Mouse (Mus musculus) stomach, embryonic 16.5 days (tissue): ENCODE measurements around the gene Osbpl3. TPM values are rescaled to one million over a fixed set of nuclear protein-coding genes. Genes with fewer than 3 reads are reported as not detected.

ENCODE experiments used
- ATAC-seq: fragments of 200-750 bp; cut with Nextera tagmentation; 2 replicates; pipeline ENCODE4 v1.8.0; 2017; ENCODE audit warnings: moderate number of reproducible peaks, moderate TSS enrichment; ENCODE audit not compliant: insufficient read depth, low FRiP score
- H3K27ac ChIP-seq: fragments of 300-500 bp; sonication (generic); 2 replicates; pipeline ENCODE4 v1.5.1; 2014; ENCODE audit warnings: low read length
- H3K27me3 ChIP-seq: fragments of 300-500 bp; sonication (generic); 2 replicates; pipeline ENCODE4 v1.6.1; 2014; ENCODE audit warnings: low read length, control low read depth, mixed read lengths; ENCODE audit not compliant: control insufficient read depth, insufficient read depth
- H3K36me3 ChIP-seq: fragments of 300-500 bp; sonication (generic); 2 replicates; pipeline ENCODE4 v1.6.1; 2014; ENCODE audit warnings: low read length; ENCODE audit not compliant: control insufficient read depth, insufficient read depth
- H3K4me1 ChIP-seq: fragments of 300-500 bp; sonication (generic); 2 replicates; pipeline ENCODE4 v1.6.1; 2014; ENCODE audit warnings: low read length, control low read depth, mixed read lengths; ENCODE audit not compliant: control insufficient read depth, insufficient read depth
- H3K4me2 ChIP-seq: fragments of 300-500 bp; sonication (generic); 2 replicates; pipeline ENCODE4 v1.6.1; 2014; ENCODE audit warnings: low read depth, low read length, mixed read lengths
- H3K4me3 ChIP-seq: fragments of 300-500 bp; sonication (generic); replicated peaks from 2 replicates; pipeline ENCODE4 v1.5.1; 2014; ENCODE audit warnings: mild to moderate bottlenecking, low read length
- H3K9ac ChIP-seq: fragments of 300-500 bp; sonication (generic); 2 replicates; pipeline ENCODE4 v1.6.1; 2014; ENCODE audit warnings: low read length
- H3K9me3 ChIP-seq: fragments of 300-500 bp; sonication (generic); replicated peaks from 2 replicates; pipeline ENCODE4 v1.6.1; 2016; ENCODE audit warnings: low read length, control low read depth; ENCODE audit not compliant: control insufficient read depth
- WGBS: fragments of 180-500 bp; shearing (Covaris S2); extraction: QIAGEN DNeasy Blood & Tissue Kit; methylation state at CpG from one replicate; pipeline ENCODE4 v1.1.7; 2014; 5-methylcytosine and 5-hydroxymethylcytosine counted together
- polyA plus RNA-seq: library from polyadenylated mRNA; unstranded; fragments of >200 nt; fragmentation: Nextera tagmentation; extraction: Ambion mirVana; gene quantifications from 2 replicates; pipeline ENCODE4 v1.2.1, GENCODE M21; 2015

Gene Osbpl3
- polyA plus RNA-seq, 1 experiment from 2014 or later: 15.5 TPM

- Histone ChIP-seq H3K27ac (no peak overlapping the region), H3K27me3 (no peaks in the 10 kb centered on the region), H3K4me3 (no peak overlapping the region), H3K9me3 (no peaks in the 10 kb centered on the region), H3K9ac (no peak overlapping the region), H3K36me3 (no peaks in the 10 kb centered on the region), H3K4me2 (no peak overlapping the region), H3K4me1 (no peaks in the 10 kb centered on the region)
- ATAC-seq: no peak
- 83% methylated on average over 3 of the region's 3 CpGs for WGBS
Observed at GRCm38 (mm10) chr6:50483426-50483825, 27.4 kb upstream of the Osbpl3 start.

GRCm38 (mm10) chr6:50481460-50481859 lies 25.5 kb upstream of the Osbpl3 start:
- ATAC-seq: no peak

GRCm38 (mm10) chr6:50466451-50466850 lies 10.4 kb upstream of the Osbpl3 start:
- Histone ChIP-seq H3K9me3 (no peaks in the 10 kb centered on the region), H3K27ac (no peak overlapping the region), H3K4me2 (no peak overlapping the region), H3K9ac (no peak overlapping the region), H3K4me1 (no peaks in the 10 kb centered on the region), H3K27me3 (no peaks in the 10 kb centered on the region), H3K4me3 (no peak overlapping the region), H3K36me3 (no peaks in the 10 kb centered on the region)
- no peak for ATAC-seq
- 66% methylated on average over 3 of the region's 3 CpGs for WGBS

More at GRCm38 (mm10) chr6:50481460-50481859, 25.5 kb upstream of the Osbpl3 start:
- Histone ChIP-seq H3K9me3 (no peaks in the 10 kb centered on the region), H3K4me3 (no peak overlapping the region), H3K27me3 (no peaks in the 10 kb centered on the region), H3K9ac (no peak overlapping the region), H3K4me2 (no peak overlapping the region), H3K27ac (no peak overlapping the region), H3K4me1 (no peaks in the 10 kb centered on the region), H3K36me3 (no peaks in the 10 kb centered on the region)
- WGBS: 85% methylated on average over 5 of the region's 5 CpGs

- no peak overlapping the region for H3K27ac ChIP-seq
- no peak overlapping the region for H3K9ac ChIP-seq
- no peaks in the 10 kb centered on the region for H3K27me3 ChIP-seq
- no peak overlapping the region for H3K4me3 ChIP-seq
- H3K4me1 ChIP-seq: no peaks in the 10 kb centered on the region
- no peak for ATAC-seq
- no peaks in the 10 kb centered on the region for H3K36me3 ChIP-seq
- H3K9me3 ChIP-seq: no peaks in the 10 kb centered on the region
- 74% methylated on average over 9 of the region's 9 CpGs for WGBS
- H3K4me2 ChIP-seq: no peak overlapping the region
Observed at GRCm38 (mm10) chr6:50464690-50465485, 8.9 kb upstream of the Osbpl3 start.

DNA sequence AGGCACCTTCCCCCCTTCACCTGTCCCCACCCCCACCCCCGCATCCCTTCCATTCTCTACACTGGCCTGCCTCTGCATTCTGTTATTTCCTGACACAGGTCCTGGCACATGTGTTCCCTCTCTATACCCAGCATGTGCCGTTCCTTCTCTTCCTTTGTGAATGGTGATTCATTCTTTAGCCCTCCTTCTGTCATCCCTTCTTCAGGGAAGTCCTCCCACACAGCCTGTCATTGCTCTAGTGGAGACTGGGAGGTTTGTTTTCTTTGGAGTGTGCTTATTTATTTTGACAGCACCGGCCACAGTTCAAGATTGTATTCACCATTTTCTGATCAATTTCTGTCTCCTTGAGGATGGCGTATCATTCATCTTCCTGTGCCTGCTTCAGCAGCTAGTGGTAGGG lies 6.0 kb upstream of the Osbpl3 start:
- Histone ChIP-seq H3K27ac (no peak overlapping the region), H3K27me3 (no peaks in the 10 kb centered on the region), H3K4me3 (no peak overlapping the region), H3K9ac (no peak overlapping the region), H3K9me3 (no peaks in the 10 kb centered on the region), H3K36me3 (no peaks in the 10 kb centered on the region), H3K4me2 (no peak overlapping the region), H3K4me1 (no peaks in the 10 kb centered on the region)
- 72% methylated on average over 4 of the region's 4 CpGs for WGBS
- ATAC-seq: no peak

DNA sequence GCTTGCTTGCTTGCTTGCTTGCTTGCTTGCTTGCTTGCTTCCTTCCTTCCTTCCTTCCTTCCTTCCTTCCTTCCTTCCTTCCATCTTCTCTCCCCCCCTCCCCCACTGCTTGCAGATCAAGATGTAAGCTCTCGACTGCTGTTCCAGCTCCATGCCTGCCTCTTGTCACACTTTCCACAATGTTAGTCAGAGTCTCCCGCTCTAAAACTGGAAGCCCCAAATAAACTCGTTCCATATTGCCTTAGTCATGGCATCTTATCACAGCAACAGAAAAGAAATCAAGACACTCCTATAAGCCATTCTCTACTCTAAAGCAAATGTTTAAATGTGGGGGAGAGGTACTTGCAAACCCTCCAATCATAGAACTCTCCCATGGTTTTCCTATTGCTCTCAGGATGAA lies 5.6 kb upstream of the Osbpl3 start:
- Histone ChIP-seq H3K9me3 (no peaks in the 10 kb centered on the region), H3K27me3 (no peaks in the 10 kb centered on the region), H3K9ac (no peak overlapping the region), H3K27ac (no peak overlapping the region), H3K4me2 (no peak overlapping the region), H3K4me3 (no peak overlapping the region), H3K4me1 (no peaks in the 10 kb centered on the region), H3K36me3 (no peaks in the 10 kb centered on the region)
- ATAC-seq: no peak
- WGBS: 67% methylated on average over 3 of the region's 3 CpGs

DNA sequence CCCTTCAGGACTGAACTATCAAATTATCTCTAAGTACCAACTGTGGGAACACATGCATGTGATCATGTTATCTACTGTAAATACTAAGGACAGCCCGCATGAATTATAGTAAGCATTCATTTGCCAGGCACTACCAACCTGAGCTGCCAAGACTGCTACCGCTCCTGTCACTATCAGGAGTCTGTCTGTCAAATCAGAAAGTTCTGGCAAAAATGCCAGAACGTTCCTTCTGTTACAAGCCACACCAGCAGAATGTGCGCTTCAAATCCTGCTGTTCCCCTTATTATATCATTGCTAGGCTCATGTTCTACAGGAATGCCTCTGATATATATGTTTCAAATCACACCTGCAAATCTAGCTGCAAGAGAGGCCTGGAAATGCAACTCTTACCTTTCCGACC lies 4.6 kb upstream of the Osbpl3 start:
- ATAC-seq: no peak
- H3K27ac ChIP-seq: no peak overlapping the region
- H3K27me3 ChIP-seq: no peaks in the 10 kb centered on the region

DNA sequence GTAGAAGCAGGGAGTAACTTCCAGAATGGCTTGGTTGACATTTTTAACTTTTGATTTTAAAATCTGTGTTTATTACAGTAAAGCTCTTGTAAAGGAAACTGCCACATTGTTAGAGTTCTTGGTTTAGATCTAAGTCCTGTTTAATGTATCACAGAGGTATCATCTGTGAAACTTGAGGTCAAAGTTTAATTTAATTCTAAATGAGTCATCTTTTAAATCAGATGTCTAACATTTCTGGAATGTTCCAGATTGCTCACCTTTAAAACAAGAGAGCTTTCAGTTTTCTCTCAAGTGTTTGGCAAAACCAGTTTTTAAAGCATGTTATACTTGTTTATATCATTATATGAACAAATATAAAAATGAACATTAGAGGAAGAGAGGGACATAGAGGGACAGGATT lies 4.2 kb upstream of the Osbpl3 start:
- Histone ChIP-seq H3K27ac (no peak overlapping the region), H3K36me3 (no peaks in the 10 kb centered on the region), H3K4me3 (no peak overlapping the region), H3K9ac (no peak overlapping the region), H3K27me3 (no peaks in the 10 kb centered on the region), H3K9me3 (no peaks in the 10 kb centered on the region), H3K4me1 (peaks cover 3% of the 10 kb centered on the region), H3K4me2 (no peak overlapping the region)
- no peak for ATAC-seq

More for the DNA sequence above, 4.6 kb upstream of the Osbpl3 start:
- WGBS: 79% methylated on average over 5 of the region's 5 CpGs
- Histone ChIP-seq H3K4me2 (no peak overlapping the region), H3K4me3 (no peak overlapping the region), H3K36me3 (no peaks in the 10 kb centered on the region), H3K9ac (no peak overlapping the region), H3K9me3 (no peaks in the 10 kb centered on the region), H3K4me1 (peaks cover 3% of the 10 kb centered on the region)

- Histone ChIP-seq H3K27ac (no peak overlapping the region), H3K4me2 (no peak overlapping the region), H3K27me3 (no peaks in the 10 kb centered on the region), H3K9ac (no peak overlapping the region), H3K4me3 (no peak overlapping the region), H3K9me3 (no peaks in the 10 kb centered on the region), H3K4me1 (peaks cover 10% of the 10 kb centered on the region), H3K36me3 (no peaks in the 10 kb centered on the region)
- ATAC-seq: no peak
- WGBS: 71% methylated on average over 5 of the region's 5 CpGs
Observed at GRCm38 (mm10) chr6:50459271-50459670, 3.3 kb upstream of the Osbpl3 start.
